Mouse (Mus musculus) lung, postnatal 36 days (tissue): ENCODE data around the gene Epb41.

Source experiments
- DNase-seq: peaks from one replicate; pipeline ENCODE4 v3.0.0; 2022; ENCODE audit warnings: mixed read lengths

Gene Epb41

GRCm38 (mm10) chr4:132041471-132042332 lies 33.4 kb downstream of the Epb41 start:
- no peak for DNase-seq

DNA sequence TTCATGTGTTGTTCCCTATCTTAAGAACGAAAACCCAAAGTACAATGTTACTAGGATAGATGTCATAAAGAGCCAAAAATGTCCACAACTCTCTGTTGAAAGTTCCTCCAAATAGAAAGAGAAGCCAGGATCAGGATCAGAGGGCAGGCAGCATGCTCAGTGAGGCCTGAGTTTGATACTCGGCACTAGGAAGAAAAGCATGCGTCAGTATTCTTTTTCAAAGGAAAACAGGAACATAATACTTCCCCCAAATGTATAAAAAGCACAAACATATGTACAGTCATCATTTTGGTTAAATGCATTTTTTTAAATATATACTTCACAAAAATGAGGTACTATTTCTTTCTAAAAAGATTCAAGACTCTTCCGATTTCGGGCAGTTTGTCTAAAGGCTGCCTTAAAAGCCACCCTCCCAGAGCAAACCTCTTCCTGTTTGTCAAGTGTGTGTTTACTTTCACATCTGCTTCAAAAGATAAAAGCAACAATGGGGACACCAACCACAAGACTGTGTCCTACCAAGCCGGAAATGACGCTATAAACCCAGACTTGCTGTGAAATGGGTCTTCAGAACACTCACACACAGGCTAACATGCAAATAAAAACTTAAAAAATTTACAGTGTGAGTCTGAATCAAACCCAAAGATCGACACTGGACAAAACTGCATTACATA lies 35.0 kb downstream of the Epb41 start:
- DNase-seq: peak; percentile 88

DNA sequence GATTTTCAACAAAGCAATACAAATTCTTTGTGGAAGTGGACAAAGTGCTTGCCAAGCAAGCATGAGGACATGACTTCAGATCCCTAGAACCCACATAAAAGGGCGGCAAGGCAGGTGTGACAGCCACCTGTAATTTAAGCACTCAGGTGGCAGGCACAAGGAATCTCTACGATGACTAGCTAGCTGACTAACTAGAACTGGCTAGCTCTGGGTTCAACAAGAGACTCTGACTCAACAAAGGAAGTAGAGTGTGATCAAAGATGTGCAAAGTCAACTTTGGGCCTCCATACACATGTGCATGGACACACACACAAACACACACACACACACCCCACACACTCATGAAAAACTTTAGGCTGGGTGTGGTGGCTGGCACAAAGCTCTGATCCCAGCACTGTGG lies 35.6 kb downstream of the Epb41 start:
- no peak for DNase-seq

DNA sequence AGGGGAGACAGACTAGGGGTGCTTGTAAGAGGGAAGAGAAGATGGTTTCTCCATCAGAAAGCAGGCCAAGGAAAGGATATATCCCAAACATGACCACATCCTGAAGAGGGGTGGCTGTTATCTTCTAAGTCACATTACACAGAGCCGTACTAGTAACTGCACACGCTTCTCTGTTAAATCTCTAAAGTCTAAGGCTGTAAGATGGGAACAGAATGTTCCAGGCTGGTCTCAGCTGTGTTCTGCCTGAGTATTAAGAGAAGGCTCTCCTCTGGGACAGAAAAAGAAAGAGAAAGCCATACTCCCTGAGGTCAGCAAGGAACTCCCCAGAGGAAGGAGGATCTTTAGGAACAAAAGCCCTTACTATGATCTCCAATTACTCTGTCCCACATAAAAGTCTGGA lies 36.3 kb downstream of the Epb41 start:
- DNase-seq: peak; percentile 41

- DNase-seq: no peak
Measured at GRCm38 (mm10) chr4:132037991-132038390, 37.1 kb downstream of the Epb41 start.

DNA sequence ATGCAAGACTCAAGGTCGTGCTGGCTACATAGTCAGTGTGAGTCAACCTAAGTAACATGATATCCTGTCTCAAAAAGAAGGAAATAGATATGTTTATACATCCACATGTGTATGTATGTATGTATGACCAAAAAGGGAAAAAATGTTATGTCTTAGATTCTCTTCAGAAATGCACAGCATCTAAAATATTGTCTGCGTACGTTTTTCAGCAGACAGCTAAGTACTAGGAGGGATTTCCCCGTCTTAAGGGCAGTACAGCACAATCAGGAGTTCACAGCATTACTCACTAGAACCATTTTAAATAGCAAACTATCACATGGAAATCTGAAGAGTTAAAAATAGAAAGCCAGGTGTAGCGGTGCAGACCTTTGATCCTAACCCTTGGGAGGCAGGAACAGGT lies 38.0 kb downstream of the Epb41 start:
- DNase-seq: no peak

GRCm38 (mm10) chr4:132034242-132034641 lies 40.9 kb downstream of the Epb41 start:
- DNase-seq: no peak

GRCm38 (mm10) chr4:132033183-132033582 lies 41.9 kb downstream of the Epb41 start:
- peak; percentile 29 for DNase-seq

GRCm38 (mm10) chr4:132029851-132030741 lies 45.0 kb downstream of the Epb41 start:
- DNase-seq: no peak

- no peak for DNase-seq
Measured at GRCm38 (mm10) chr4:132027806-132028205, 47.3 kb downstream of the Epb41 start.

DNA sequence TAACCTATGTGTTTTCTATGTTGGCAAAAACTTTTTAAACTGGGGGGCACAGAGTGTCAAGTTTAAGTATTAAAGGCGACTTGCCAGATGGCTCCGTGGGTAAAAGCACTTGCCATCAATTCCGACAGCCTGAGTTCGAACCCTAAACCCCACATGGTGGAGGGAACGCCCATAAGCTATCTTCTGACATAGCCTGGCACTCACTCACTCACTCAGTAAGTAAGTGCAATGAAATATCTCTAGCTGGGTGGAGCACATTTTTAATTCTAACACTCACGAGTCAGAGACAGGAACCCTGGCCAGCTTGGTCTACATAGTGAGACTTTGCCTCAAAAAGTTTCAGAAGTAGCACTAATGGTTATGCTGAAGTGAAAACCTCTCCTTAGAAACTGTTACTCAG lies 48.0 kb downstream of the Epb41 start:
- DNase-seq: no peak

- DNase-seq: no peak
Measured at GRCm38 (mm10) chr4:132025738-132026527, 49.2 kb downstream of the Epb41 start.

- DNase-seq: no peak
Measured at GRCm38 (mm10) chr4:132025264-132025663, 49.9 kb downstream of the Epb41 start.

- no peak for DNase-seq
Measured at GRCm38 (mm10) chr4:132023816-132024215, 51.3 kb downstream of the Epb41 start.

DNA sequence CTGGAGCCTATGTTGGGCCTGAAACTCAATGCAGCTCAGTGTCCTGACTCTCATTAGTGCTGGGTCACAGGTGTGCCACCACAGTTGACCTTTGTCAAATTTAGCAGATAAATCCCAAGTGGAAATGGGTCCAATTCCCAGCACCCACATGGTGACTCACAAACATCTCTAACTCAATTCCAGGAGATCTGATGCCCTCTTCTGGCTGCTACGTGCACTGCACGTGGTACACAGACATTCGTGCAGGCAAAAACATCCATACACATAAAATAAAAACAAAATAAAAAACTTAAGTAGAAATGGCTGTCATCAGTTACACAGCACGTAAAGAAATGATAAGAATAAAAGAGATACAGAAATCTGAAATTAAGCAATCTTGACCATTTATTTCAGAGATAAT lies 52.5 kb downstream of the Epb41 start:
- DNase-seq: no peak

DNA sequence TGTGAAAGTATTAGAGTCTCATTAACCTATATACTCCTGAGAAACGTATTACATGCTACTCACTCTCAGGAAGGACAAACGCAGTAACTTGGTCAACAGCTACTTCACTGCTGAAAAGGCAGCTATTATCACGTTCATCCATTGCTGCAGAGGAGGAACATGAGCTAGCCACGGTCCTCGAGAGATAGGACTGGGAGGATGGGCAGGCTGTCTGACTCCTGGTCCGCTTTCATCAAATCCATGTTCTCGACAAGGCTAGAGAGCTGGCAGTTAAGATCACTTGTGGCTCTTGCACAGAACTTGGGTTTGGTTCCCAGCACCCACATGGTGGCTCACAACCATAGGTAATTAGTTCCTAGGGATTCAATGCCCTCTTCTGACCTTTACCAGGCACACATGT lies 53.2 kb downstream of the Epb41 start:
- DNase-seq: no peak

GRCm38 (mm10) chr4:132018547-132018946 lies 56.6 kb downstream of the Epb41 start:
- no peak for DNase-seq

- no peak for DNase-seq
Measured at GRCm38 (mm10) chr4:132015374-132015773, 59.7 kb downstream of the Epb41 start.

DNA sequence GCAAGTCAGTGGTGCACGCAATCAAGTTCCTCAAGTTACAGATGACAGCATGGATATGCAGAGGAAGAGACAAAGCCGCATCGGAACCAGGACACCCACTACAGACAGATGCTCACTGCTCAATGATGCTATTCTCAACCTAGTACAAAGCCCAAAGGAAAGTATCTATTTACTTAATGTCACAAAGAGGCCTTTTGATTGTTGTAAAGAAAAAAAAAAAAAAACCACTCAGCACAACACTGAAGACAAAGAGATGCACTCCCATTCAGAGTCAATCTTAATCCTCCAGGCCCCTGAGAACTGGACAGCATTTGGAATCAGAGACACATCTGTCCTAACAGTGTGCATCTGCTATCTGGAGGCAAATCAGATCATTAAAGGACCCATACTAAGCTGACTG lies 63.5 kb downstream of the Epb41 start:
- no peak for DNase-seq

DNA sequence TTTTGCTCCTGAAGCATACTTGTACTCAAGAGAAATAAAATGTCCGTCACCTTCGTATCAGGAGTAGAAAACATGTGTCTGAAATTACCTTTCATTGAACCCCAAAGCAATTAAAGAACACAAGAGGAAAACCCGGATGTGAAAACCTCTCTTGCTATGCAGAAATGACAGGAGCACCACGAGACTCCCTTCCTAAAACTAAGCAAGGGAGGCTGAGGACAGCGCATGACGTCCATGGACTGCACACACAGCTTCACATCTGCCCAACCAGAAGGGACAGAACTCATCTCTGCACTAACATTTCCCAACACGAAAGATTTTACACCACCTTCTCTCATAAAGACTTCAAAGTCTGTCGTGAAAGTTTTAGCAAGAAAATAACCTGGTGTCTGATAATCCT lies 64.7 kb downstream of the Epb41 start:
- no peak for DNase-seq

GRCm38 (mm10) chr4:132008191-132008590 lies 66.9 kb downstream of the Epb41 start:
- no peak for DNase-seq

- no peak for DNase-seq
Measured at GRCm38 (mm10) chr4:132007123-132007522, 68.0 kb downstream of the Epb41 start.
